Mouse (Mus musculus): Measurements from ENCODE around the gene Gm45140. TPM values are rescaled to one million over a fixed set of nuclear protein-coding genes. Genes with fewer than 3 reads are reported as not detected.

The Gm45140 gene
- polyA plus RNA-seq, 1 experiment from 2014 or later: 3.6 TPM

Other genes starting within 250 kb of the Gm45140 start
- 0.84 and 0.90 TPM in 2 replicates for gene Prokr1, start 245.1 kb downstream of the Gm45140 start, polyA plus RNA-seq (2016; fragmentation: Nextera tagmentation; extraction: Ambion mirVana)
- gene Aplf, start 163.6 kb downstream of the Gm45140 start, polyA plus RNA-seq (2016; fragmentation: Nextera tagmentation; extraction: Ambion mirVana): 12.6 and 12.7 TPM in 2 replicates
- gene Efcc1, start 104.9 kb downstream of the Gm45140 start, polyA plus RNA-seq (2016; fragmentation: Nextera tagmentation; extraction: Ambion mirVana): 0.08 and 0.18 TPM in 2 replicates
- 1.6 and 2.1 TPM in 2 replicates for gene Gp9, start 57.7 kb downstream of the Gm45140 start, polyA plus RNA-seq (2016; fragmentation: Nextera tagmentation; extraction: Ambion mirVana)
- gene Rab43, start 23.6 kb downstream of the Gm45140 start, polyA plus RNA-seq (2016; fragmentation: Nextera tagmentation; extraction: Ambion mirVana): 5.3 and 7.6 TPM in 2 replicates
- 68.8 and 74.0 TPM in 2 replicates for gene Isy1, start 3.0 kb upstream of the Gm45140 start, polyA plus RNA-seq (2016; fragmentation: Nextera tagmentation; extraction: Ambion mirVana)
- 1,415 and 1,701 TPM in 2 replicates for gene Cnbp, start 15.3 kb upstream of the Gm45140 start, polyA plus RNA-seq (2016; fragmentation: Nextera tagmentation; extraction: Ambion mirVana)
- 153 and 174 TPM in 2 replicates for gene Copg1, start 52.0 kb upstream of the Gm45140 start, polyA plus RNA-seq (2016; fragmentation: Nextera tagmentation; extraction: Ambion mirVana)
- 72.7 and 81.9 TPM in 2 replicates for gene Hmces, start 78.1 kb upstream of the Gm45140 start, polyA plus RNA-seq (2016; fragmentation: Nextera tagmentation; extraction: Ambion mirVana)
- 40.2 and 46.3 TPM in 2 replicates for gene H1fx, start 145.8 kb upstream of the Gm45140 start, polyA plus RNA-seq (2016; fragmentation: Nextera tagmentation; extraction: Ambion mirVana)
- 206 and 208 TPM in 2 replicates for gene Rab7, start 209.5 kb upstream of the Gm45140 start, polyA plus RNA-seq (2016; fragmentation: Nextera tagmentation; extraction: Ambion mirVana)
- gene Rpn1, start 248.7 kb upstream of the Gm45140 start, polyA plus RNA-seq (2016; fragmentation: Nextera tagmentation; extraction: Ambion mirVana): 324 and 340 TPM in 2 replicates